Mouse (Mus musculus) neural tube, embryonic 13.5 days (tissue): ENCODE results near the gene Atp5h. TPM values are rescaled to one million over a fixed set of nuclear protein-coding genes. Genes with fewer than 3 reads are reported as not detected.

Experiments
- ATAC-seq: fragments of 200-750 bp; cut with Nextera tagmentation; 2 replicates; pipeline ENCODE4 v1.8.0; 2017; ENCODE audit warnings: low read depth, mild to moderate bottlenecking, moderate TSS enrichment, moderate library complexity
- H3K27ac ChIP-seq: fragments of 300-500 bp; sonication (generic); replicated peaks from 2 replicates; pipeline ENCODE4 v1.5.1; 2015; ENCODE audit warnings: moderate library complexity, mild to moderate bottlenecking, inconsistent platforms
- H3K27me3 ChIP-seq: fragments of 300-500 bp; sonication (generic); 2 replicates; pipeline ENCODE4 v1.6.1; 2015; ENCODE audit warnings: mild to moderate bottlenecking, inconsistent platforms
- H3K36me3 ChIP-seq: fragments of 300-500 bp; sonication (generic); 2 replicates; pipeline ENCODE4 v1.6.1; 2015; ENCODE audit warnings: mild to moderate bottlenecking, inconsistent platforms
- H3K4me1 ChIP-seq: fragments of 300-500 bp; sonication (generic); replicated peaks from 2 replicates; pipeline ENCODE4 v1.6.1; 2015; ENCODE audit warnings: inconsistent platforms
- H3K4me2 ChIP-seq: fragments of 300-500 bp; sonication (generic); 2 replicates; pipeline ENCODE4 v1.6.1; 2015; ENCODE audit warnings: inconsistent platforms, mild to moderate bottlenecking, moderate library complexity
- H3K4me3 ChIP-seq: fragments of 300-500 bp; sonication (generic); 2 replicates; pipeline ENCODE4 v1.5.1; 2015; ENCODE audit warnings: mild to moderate bottlenecking, inconsistent platforms
- H3K9ac ChIP-seq: fragments of 300-500 bp; sonication (generic); 2 replicates; pipeline ENCODE4 v1.6.1; 2015; ENCODE audit warnings: moderate library complexity, mild to moderate bottlenecking, inconsistent platforms
- H3K9me3 ChIP-seq: fragments of 300-500 bp; sonication (generic); 2 replicates; pipeline ENCODE4 v1.6.1; 2016; ENCODE audit warnings: inconsistent platforms
- WGBS: fragments of 180-500 bp; shearing (Covaris S2); methylation state at CpG from one replicate; pipeline ENCODE4 v1.1.7; 2015; 5-methylcytosine and 5-hydroxymethylcytosine counted together
- polyA plus RNA-seq: library from polyadenylated mRNA; unstranded; fragments of >200 nt; fragmentation: Nextera tagmentation; extraction: Ambion mirVana; gene quantifications from 2 replicates; pipeline ENCODE4 v1.2.1, GENCODE M21; 2015

The Atp5h gene
- polyA plus RNA-seq, 1 experiment from 2014 or later = 1,025 TPM

GRCm38 (mm10) chr11:115435596-115436337, 16.0 kb upstream of the Atp5h start:
- H3K36me3 ChIP-seq = peaks cover 24% of the 10 kb centered on the region
- WGBS = 5% methylated on average over 31 of the region's 31 CpGs
- peak overlapping the region; percentile 30 for H3K4me3 ChIP-seq
- H3K9me3 ChIP-seq = 0 out of 2 replicates have a peak, but pooled peaks cover 10% of the 10 kb centered on the region
- H3K4me2 ChIP-seq = peak overlapping the region; percentile 54
- H3K9ac ChIP-seq = peak overlapping the region; percentile 66
- peaks cover 18% of the 10 kb centered on the region for H3K4me1 ChIP-seq
- ATAC-seq = no peak
- H3K27me3 ChIP-seq = peaks cover 11% of the 10 kb centered on the region
- H3K27ac ChIP-seq = peak overlapping the region; percentile 38; the same call in 1 of the 2 replicates

GRCm38 (mm10) chr11:115433342-115433741, 13.6 kb upstream of the Atp5h start:
- no peak overlapping the region for H3K4me2 ChIP-seq
- 84% methylated on average over 6 of the region's 6 CpGs for whole genome bisulfite sequencing
- peaks cover 46% of the 10 kb centered on the region for H3K36me3 ChIP-seq
- H3K4me3 ChIP-seq = no peak overlapping the region
- no peaks in the 10 kb centered on the region for H3K9me3 ChIP-seq
- H3K9ac ChIP-seq = no peak overlapping the region
- peaks cover 11% of the 10 kb centered on the region for H3K27me3 ChIP-seq
- ATAC-seq = no peak
- H3K27ac ChIP-seq = no peak overlapping the region
- H3K4me1 ChIP-seq = peaks cover 18% of the 10 kb centered on the region

GRCm38 (mm10) chr11:115432814-115433213, 13.1 kb upstream of the Atp5h start:
- no peaks in the 10 kb centered on the region for H3K9me3 ChIP-seq
- peaks cover 21% of the 10 kb centered on the region for H3K4me1 ChIP-seq
- H3K4me2 ChIP-seq = no peak overlapping the region
- no peak overlapping the region for H3K9ac ChIP-seq
- H3K36me3 ChIP-seq = peaks cover 47% of the 10 kb centered on the region
- no peak overlapping the region for H3K4me3 ChIP-seq
- WGBS = 86% methylated on average over 4 of the region's 4 CpGs
- H3K27ac ChIP-seq = no peak overlapping the region
- ATAC-seq = no peak
- H3K27me3 ChIP-seq = peaks cover 11% of the 10 kb centered on the region

- H3K4me1 ChIP-seq = peaks cover 18% of the 10 kb centered on the region
- peaks cover 69% of the 10 kb centered on the region for H3K36me3 ChIP-seq
- peaks cover 8% of the 10 kb centered on the region; the same call in 1 of the 2 replicates for H3K27me3 ChIP-seq
- WGBS = 92% methylated on average over 6 of the region's 6 CpGs
- no peaks in the 10 kb centered on the region for H3K9me3 ChIP-seq
- no peak overlapping the region for H3K9ac ChIP-seq
- no peak for ATAC-seq
- no peak overlapping the region for H3K4me2 ChIP-seq
- H3K4me3 ChIP-seq = no peak overlapping the region
- H3K27ac ChIP-seq = no peak overlapping the region
Observed at GRCm38 (mm10) chr11:115430561-115430960, 10.8 kb upstream of the Atp5h start.

GRCm38 (mm10) chr11:115429307-115429706, 9.5 kb upstream of the Atp5h start:
- Histone ChIP-seq H3K36me3 (peaks cover 81% of the 10 kb centered on the region), H3K9me3 (no peaks in the 10 kb centered on the region), H3K27ac (no peak overlapping the region), H3K4me2 (no peak overlapping the region), H3K4me1 (peaks cover 17% of the 10 kb centered on the region; the same call in 1 of the 2 replicates), H3K27me3 (no peaks in the 10 kb centered on the region), H3K4me3 (no peak overlapping the region), H3K9ac (no peak overlapping the region)
- WGBS = 94% methylated on average over 7 of the region's 7 CpGs
- no peak for ATAC-seq

- 35% methylated on average over 20 of the region's 20 CpGs for WGBS
- peaks cover 17% of the 10 kb centered on the region; the same call in 1 of the 2 replicates for H3K4me1 ChIP-seq
- no peaks in the 10 kb centered on the region for H3K27me3 ChIP-seq
- H3K27ac ChIP-seq = peak overlapping the region; percentile 11; the same call in 1 of the 2 replicates
- peak; percentile 77 for ATAC-seq
- no peaks in the 10 kb centered on the region for H3K9me3 ChIP-seq
- H3K36me3 ChIP-seq = peaks cover 89% of the 10 kb centered on the region
- H3K4me2 ChIP-seq = peak overlapping the region; percentile 31
- peak overlapping the region; percentile 13; the same call in 1 of the 2 replicates for H3K9ac ChIP-seq
- H3K4me3 ChIP-seq = no peak overlapping the region; the same call in 1 of the 2 replicates
Observed at GRCm38 (mm10) chr11:115427482-115428331, 7.9 kb upstream of the Atp5h start.

- Histone ChIP-seq H3K4me2 (no peak overlapping the region), H3K27ac (no peak overlapping the region), H3K9ac (0 out of 2 replicates have a peak overlapping the region, but pooled peaks have one; percentile 32), H3K9me3 (no peaks in the 10 kb centered on the region), H3K27me3 (no peaks in the 10 kb centered on the region), H3K4me3 (no peak overlapping the region), H3K4me1 (peaks cover 32% of the 10 kb centered on the region), H3K36me3 (peaks cover 77% of the 10 kb centered on the region)
- no peak for ATAC-seq
- whole genome bisulfite sequencing = 82% methylated on average over 6 of the region's 6 CpGs
Observed at GRCm38 (mm10) chr11:115425671-115426070, 5.9 kb upstream of the Atp5h start.

GRCm38 (mm10) chr11:115424666-115425065, 4.9 kb upstream of the Atp5h start:
- peaks cover 67% of the 10 kb centered on the region for H3K36me3 ChIP-seq
- peaks cover 34% of the 10 kb centered on the region for H3K4me1 ChIP-seq

GRCm38 (mm10) chr11:115423091-115423490, 3.3 kb upstream of the Atp5h start:
- 88% methylated on average over 3 of the region's 3 CpGs for WGBS
- no peak overlapping the region for H3K9ac ChIP-seq
- ATAC-seq = no peak
- no peak overlapping the region for H3K27ac ChIP-seq
- peaks cover 47% of the 10 kb centered on the region for H3K4me1 ChIP-seq
- no peaks in the 10 kb centered on the region for H3K27me3 ChIP-seq
- H3K4me2 ChIP-seq = no peak overlapping the region
- H3K36me3 ChIP-seq = peaks cover 55% of the 10 kb centered on the region
- no peak overlapping the region for H3K4me3 ChIP-seq
- H3K9me3 ChIP-seq = no peaks in the 10 kb centered on the region

More at GRCm38 (mm10) chr11:115424666-115425065, 4.9 kb upstream of the Atp5h start:
- Histone ChIP-seq H3K4me3 (no peak overlapping the region), H3K27ac (no peak overlapping the region), H3K4me2 (no peak overlapping the region), H3K27me3 (no peaks in the 10 kb centered on the region), H3K9me3 (no peaks in the 10 kb centered on the region), H3K9ac (no peak overlapping the region)
- ATAC-seq = no peak
- 86% methylated on average over 7 of the region's 7 CpGs for WGBS

- H3K9me3 ChIP-seq = no peaks in the 10 kb centered on the region
- no peak overlapping the region for H3K27ac ChIP-seq
- H3K27me3 ChIP-seq = no peaks in the 10 kb centered on the region
- peak overlapping the region; percentile 45 for H3K9ac ChIP-seq
- ATAC-seq = no peak
- no peak overlapping the region; the same call in 1 of the 2 replicates for H3K4me2 ChIP-seq
- no peak overlapping the region for H3K4me3 ChIP-seq
- H3K4me1 ChIP-seq = peaks cover 40% of the 10 kb centered on the region
- H3K36me3 ChIP-seq = peaks cover 55% of the 10 kb centered on the region
- 92% methylated on average over 16 of the region's 16 CpGs for WGBS
Observed at GRCm38 (mm10) chr11:115421972-115422371, 2.2 kb upstream of the Atp5h start.

GRCm38 (mm10) chr11:115421328-115421727, 1.6 kb upstream of the Atp5h start:
- no peak for ATAC-seq
- peaks cover 55% of the 10 kb centered on the region for H3K36me3 ChIP-seq
- WGBS = 79% methylated on average over 1 of the region's 1 CpGs
- H3K27ac ChIP-seq = no peak overlapping the region
- peak overlapping the region; percentile 93 for H3K4me2 ChIP-seq
- peak overlapping the region; percentile 96 for H3K9ac ChIP-seq
- peaks cover 40% of the 10 kb centered on the region for H3K4me1 ChIP-seq
- no peaks in the 10 kb centered on the region for H3K9me3 ChIP-seq
- H3K27me3 ChIP-seq = no peaks in the 10 kb centered on the region
- H3K4me3 ChIP-seq = peak overlapping the region; percentile 92
